Mouse (Mus musculus) intestine, embryonic 15.5 days (tissue): ENCODE measurements at regions not wholly inside any gene's neighbourhood (a gene's known extent, or its start where the extent isn't known, plus 50 kb on each side); places are given as distances from the start of the nearest gene placed in this dataset.
A peak's percentile ranks its signal among the peaks of the same experiment; 100 is the strongest.

Experiments used
- ATAC-seq: fragments of 200-750 bp; cut with Nextera tagmentation; 2 replicates; pipeline ENCODE4 v1.8.0; 2017; ENCODE audit warnings: moderate TSS enrichment, moderate library complexity
- H3K27ac ChIP-seq: fragments of 300-500 bp; sonication (generic); 2 replicates; pipeline ENCODE4 v1.5.1; 2015; ENCODE audit warnings: mild to moderate bottlenecking, inconsistent platforms
- H3K27me3 ChIP-seq: fragments of 300-500 bp; sonication (generic); replicated peaks from 2 replicates; pipeline ENCODE4 v1.6.1; 2015; ENCODE audit warnings: inconsistent platforms
- H3K36me3 ChIP-seq: fragments of 300-500 bp; sonication (generic); 2 replicates; pipeline ENCODE4 v1.6.1; 2015; ENCODE audit warnings: inconsistent platforms
- H3K4me1 ChIP-seq: fragments of 300-500 bp; sonication (generic); replicated peaks from 2 replicates; pipeline ENCODE4 v1.6.1; 2015; ENCODE audit warnings: inconsistent platforms
- H3K4me2 ChIP-seq: fragments of 300-500 bp; sonication (generic); replicated peaks from 2 replicates; pipeline ENCODE4 v1.6.1; 2015; ENCODE audit warnings: mild to moderate bottlenecking, inconsistent platforms
- H3K4me3 ChIP-seq: fragments of 300-500 bp; sonication (generic); replicated peaks from 2 replicates; pipeline ENCODE4 v1.5.1; 2015; ENCODE audit warnings: inconsistent platforms
- H3K9ac ChIP-seq: fragments of 300-500 bp; sonication (generic); 2 replicates; pipeline ENCODE4 v1.6.1; 2015; ENCODE audit warnings: inconsistent platforms
- H3K9me3 ChIP-seq: fragments of 300-500 bp; sonication (generic); 2 replicates; pipeline ENCODE4 v1.6.1; 2016; ENCODE audit warnings: inconsistent platforms
- WGBS: fragments of 180-500 bp; shearing (Covaris S2); methylation state at CpG from one replicate; pipeline ENCODE4 v1.1.7; 2015; 5-methylcytosine and 5-hydroxymethylcytosine counted together

GRCm38 (mm10) chr12:106993011-106993410 lies 495.4 kb upstream of the 3110018I06Rik start:
- Histone ChIP-seq H3K27me3 (no peaks in the 10 kb centered on the region), H3K4me1 (no peaks in the 10 kb centered on the region), H3K4me2 (no peak overlapping the region), H3K4me3 (no peak overlapping the region), H3K9ac (no peak overlapping the region), H3K9me3 (no peaks in the 10 kb centered on the region), H3K27ac (no peak overlapping the region), H3K36me3 (no peaks in the 10 kb centered on the region)
- WGBS, result 52% methylated on average over 4 of the region's 4 CpGs
- ATAC-seq, result no peak

GRCm38 (mm10) chr12:107010995-107011786 lies 477.2 kb upstream of the 3110018I06Rik start:
- H3K27ac ChIP-seq, result no peak overlapping the region

GRCm38 (mm10) chr12:107016801-107017200 lies 471.6 kb upstream of the 3110018I06Rik start:
- Histone ChIP-seq H3K36me3 (no peaks in the 10 kb centered on the region), H3K9me3 (no peaks in the 10 kb centered on the region), H3K4me2 (no peak overlapping the region), H3K4me3 (no peak overlapping the region), H3K27ac (no peak overlapping the region), H3K4me1 (no peaks in the 10 kb centered on the region), H3K27me3 (0 out of 2 replicates have a peak, but pooled peaks cover 2% of the 10 kb centered on the region), H3K9ac (no peak overlapping the region)
- ATAC-seq, result no peak
- WGBS, result 78% methylated on average over 2 of the region's 2 CpGs

More at GRCm38 (mm10) chr12:107010995-107011786, 477.2 kb upstream of the 3110018I06Rik start:
- Histone ChIP-seq H3K4me1 (no peaks in the 10 kb centered on the region), H3K9ac (no peak overlapping the region), H3K27me3 (0 out of 2 replicates have a peak, but pooled peaks cover 2% of the 10 kb centered on the region), H3K9me3 (no peaks in the 10 kb centered on the region), H3K36me3 (no peaks in the 10 kb centered on the region), H3K4me2 (peak overlapping the region; percentile 9; the same call in 1 of the 2 replicates), H3K4me3 (no peak overlapping the region)
- ATAC-seq, result no peak
- 51% methylated on average over 20 of the region's 20 CpGs for WGBS

- Histone ChIP-seq H3K9me3 (no peaks in the 10 kb centered on the region), H3K9ac (no peak overlapping the region), H3K4me1 (no peaks in the 10 kb centered on the region), H3K4me3 (no peak overlapping the region), H3K27ac (no peak overlapping the region), H3K4me2 (no peak overlapping the region), H3K36me3 (no peaks in the 10 kb centered on the region), H3K27me3 (0 out of 2 replicates have a peak, but pooled peaks cover 2% of the 10 kb centered on the region)
- ATAC-seq, result no peak
- WGBS, result 68% methylated on average over 1 of the region's 1 CpGs
Observed at GRCm38 (mm10) chr12:107021806-107022205, 466.6 kb upstream of the 3110018I06Rik start.

GRCm38 (mm10) chr12:107026821-107027220 lies 461.6 kb upstream of the 3110018I06Rik start:
- 84% methylated on average over 5 of the region's 5 CpGs for WGBS

GRCm38 (mm10) chr12:107027842-107028549 lies 460.4 kb upstream of the 3110018I06Rik start:
- 0 out of 2 replicates have a peak overlapping the region, but pooled peaks have one; percentile 22 for H3K4me2 ChIP-seq
- no peaks in the 10 kb centered on the region for H3K9me3 ChIP-seq
- 30% methylated on average over 23 of the region's 23 CpGs for WGBS
- H3K4me1 ChIP-seq, result no peaks in the 10 kb centered on the region
- no peaks in the 10 kb centered on the region for H3K36me3 ChIP-seq
- no peak overlapping the region for H3K4me3 ChIP-seq
- peaks cover 2% of the 10 kb centered on the region; the same call in 1 of the 2 replicates for H3K27me3 ChIP-seq
- no peak overlapping the region for H3K27ac ChIP-seq
- ATAC-seq, result no peak
- H3K9ac ChIP-seq, result no peak overlapping the region

More at GRCm38 (mm10) chr12:107026821-107027220, 461.6 kb upstream of the 3110018I06Rik start:
- H3K9me3 ChIP-seq, result no peaks in the 10 kb centered on the region
- H3K27me3 ChIP-seq, result peaks cover 2% of the 10 kb centered on the region; the same call in 1 of the 2 replicates
- H3K27ac ChIP-seq, result no peak overlapping the region
- H3K4me2 ChIP-seq, result no peak overlapping the region
- H3K4me1 ChIP-seq, result no peaks in the 10 kb centered on the region
- no peak overlapping the region for H3K9ac ChIP-seq
- H3K36me3 ChIP-seq, result no peaks in the 10 kb centered on the region
- no peak overlapping the region for H3K4me3 ChIP-seq
- no peak for ATAC-seq

GRCm38 (mm10) chr12:107028985-107029384 lies 459.4 kb upstream of the 3110018I06Rik start:
- H3K27ac ChIP-seq, result no peak overlapping the region
- H3K36me3 ChIP-seq, result no peaks in the 10 kb centered on the region
- ATAC-seq, result no peak
- 39% methylated on average over 1 of the region's 1 CpGs for WGBS
- no peaks in the 10 kb centered on the region for H3K4me1 ChIP-seq
- H3K4me3 ChIP-seq, result no peak overlapping the region
- no peak overlapping the region for H3K4me2 ChIP-seq
- H3K9me3 ChIP-seq, result no peaks in the 10 kb centered on the region
- peaks cover 2% of the 10 kb centered on the region; the same call in 1 of the 2 replicates for H3K27me3 ChIP-seq
- H3K9ac ChIP-seq, result no peak overlapping the region

- Histone ChIP-seq H3K9me3 (no peaks in the 10 kb centered on the region), H3K9ac (no peak overlapping the region), H3K27ac (no peak overlapping the region), H3K36me3 (no peaks in the 10 kb centered on the region), H3K27me3 (no peaks in the 10 kb centered on the region), H3K4me1 (no peaks in the 10 kb centered on the region), H3K4me3 (no peak overlapping the region), H3K4me2 (no peak overlapping the region)
- ATAC-seq, result no peak
- 70% methylated on average over 6 of the region's 6 CpGs for WGBS
Observed at GRCm38 (mm10) chr12:107036357-107036756, 452.1 kb upstream of the 3110018I06Rik start.

- H3K9ac ChIP-seq, result no peak overlapping the region
- no peaks in the 10 kb centered on the region for H3K27me3 ChIP-seq
- H3K4me2 ChIP-seq, result no peak overlapping the region
- H3K36me3 ChIP-seq, result no peaks in the 10 kb centered on the region
- no peaks in the 10 kb centered on the region for H3K9me3 ChIP-seq
- H3K4me1 ChIP-seq, result no peaks in the 10 kb centered on the region
- no peak for ATAC-seq
- no peak overlapping the region for H3K4me3 ChIP-seq
- 78% methylated on average over 13 of the region's 13 CpGs for WGBS
- H3K27ac ChIP-seq, result no peak overlapping the region
Observed at GRCm38 (mm10) chr12:107041927-107042652, 446.3 kb upstream of the 3110018I06Rik start.

GRCm38 (mm10) chr12:107046496-107046895 lies 441.9 kb upstream of the 3110018I06Rik start:
- Histone ChIP-seq H3K4me1 (no peaks in the 10 kb centered on the region), H3K27me3 (no peaks in the 10 kb centered on the region), H3K9ac (no peak overlapping the region), H3K27ac (no peak overlapping the region), H3K4me3 (no peak overlapping the region), H3K9me3 (no peaks in the 10 kb centered on the region), H3K4me2 (no peak overlapping the region), H3K36me3 (no peaks in the 10 kb centered on the region)
- 83% methylated on average over 3 of the region's 3 CpGs for WGBS
- ATAC-seq, result no peak

- no peak for ATAC-seq
- WGBS, result 73% methylated on average over 13 of the region's 13 CpGs
- Histone ChIP-seq H3K4me1 (no peaks in the 10 kb centered on the region), H3K4me3 (no peak overlapping the region), H3K27ac (no peak overlapping the region), H3K9me3 (no peaks in the 10 kb centered on the region), H3K36me3 (no peaks in the 10 kb centered on the region), H3K27me3 (no peaks in the 10 kb centered on the region), H3K9ac (no peak overlapping the region), H3K4me2 (no peak overlapping the region)
Observed at GRCm38 (mm10) chr12:107047059-107047531, 441.3 kb upstream of the 3110018I06Rik start.
